Mouse (Mus musculus) kidney, adult 18-20 months (tissue): ENCODE data around the gene Cdk7.
"Not testable (repeated sequence)": the region's sequence is repeated elsewhere in the genome, so short reads cannot be mapped to it uniquely, and the experiment has no call there.

ENCODE experiments used
- DNase-seq: peaks from one replicate; pipeline ENCODE4 v3.0.0; 2021

The Cdk7 gene

DNA sequence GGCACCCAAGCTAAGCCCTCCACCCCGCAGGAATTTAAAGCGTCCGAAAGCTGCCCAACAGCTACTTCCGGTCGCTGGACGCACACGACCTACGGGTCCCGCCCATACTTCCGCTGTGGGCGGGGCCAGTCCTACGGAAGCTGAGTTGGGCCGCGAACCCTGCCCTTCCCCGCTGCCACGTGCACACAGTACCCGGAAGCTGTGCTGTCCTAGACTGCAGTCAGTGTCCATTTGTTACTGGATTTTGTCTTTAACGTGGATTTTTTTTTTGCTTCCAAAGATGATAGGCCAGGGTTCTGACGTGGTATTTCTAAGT is at the start of gene Cdk7:
TSS of gene Cdk7 (minus strand) at position 79 of the 316 bp plus-strand sequence.
- DNase-seq = peak; percentile 95

DNA sequence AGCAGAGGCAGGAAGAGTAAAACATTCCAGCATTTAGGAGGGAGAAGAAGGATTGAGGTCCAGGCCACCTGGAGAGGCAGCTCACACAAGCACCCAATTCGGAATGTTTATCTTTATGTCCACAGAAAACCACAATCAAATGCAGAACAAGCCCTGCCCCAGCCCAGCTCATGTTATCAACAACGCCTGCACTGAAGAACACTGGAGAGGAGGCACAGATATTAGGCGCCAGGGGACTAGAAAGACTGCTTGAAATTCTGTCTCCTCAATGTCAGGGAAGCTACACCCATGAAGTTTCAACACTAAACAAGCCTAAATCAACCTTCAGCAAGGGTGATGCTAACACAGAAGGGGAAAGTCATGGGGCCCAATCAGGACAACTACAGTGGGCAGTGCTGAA is 46.8 kb upstream of the Cdk7 start:
- no peak for DNase-seq

- no peak for DNase-seq
These were observed 46.0 kb upstream of the Cdk7 start for GRCm38 (mm10) chr13:100776710-100777109.

DNA sequence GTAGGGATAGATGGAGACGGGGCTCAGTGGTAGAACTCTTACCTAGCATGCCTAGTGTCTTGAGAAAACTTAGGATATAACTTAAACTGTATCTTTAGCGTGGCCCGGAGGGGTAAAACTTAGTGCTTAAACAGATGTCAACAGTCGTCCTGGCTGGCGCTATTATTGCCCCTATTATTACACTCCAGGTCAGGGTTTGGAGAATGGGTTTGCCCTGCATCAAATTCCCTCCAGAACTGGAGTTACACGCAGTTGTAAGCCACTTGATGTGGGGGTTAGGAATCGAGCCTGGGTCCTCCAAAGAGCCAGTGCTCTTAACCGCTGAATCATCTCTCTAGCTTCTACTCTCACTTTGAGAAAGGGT is 45.3 kb upstream of the Cdk7 start:
- DNase-seq = no peak

GRCm38 (mm10) chr13:100775252-100776055 is 44.7 kb upstream of the Cdk7 start, which contains the start of gene Cenph:
TSS of gene Cenph (minus strand) at chr13:100775899.
- peak; percentile 85 for DNase-seq

- no peak for DNase-seq
These were observed 44.0 kb upstream of the Cdk7 start for GRCm38 (mm10) chr13:100774704-100775103.

- no peak for DNase-seq
These were observed 24.6 kb upstream of the Cdk7 start for GRCm38 (mm10) chr13:100755329-100755728.

- no peak for DNase-seq
These were observed 23.4 kb upstream of the Cdk7 start for GRCm38 (mm10) chr13:100754186-100754585.

DNA sequence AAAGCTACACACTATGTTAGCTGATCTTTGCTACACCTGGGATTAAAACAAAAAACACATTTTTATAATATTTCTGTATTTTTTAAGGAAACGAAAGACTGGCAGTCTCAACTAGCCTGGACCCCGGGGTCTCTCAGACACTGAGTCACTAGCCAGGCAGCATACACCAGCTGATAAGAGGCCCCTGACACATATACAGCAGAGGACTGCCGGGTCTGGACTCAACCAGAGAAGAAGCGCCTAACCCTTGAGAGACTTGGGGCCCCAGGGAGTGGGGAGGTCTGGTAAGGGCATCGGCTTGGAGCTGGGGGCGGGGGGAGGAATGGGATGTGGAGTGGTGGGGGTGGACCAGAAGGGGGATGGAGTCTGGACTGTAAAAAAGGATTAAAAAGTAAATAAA is 22.3 kb upstream of the Cdk7 start:
- DNase-seq = no peak

DNA sequence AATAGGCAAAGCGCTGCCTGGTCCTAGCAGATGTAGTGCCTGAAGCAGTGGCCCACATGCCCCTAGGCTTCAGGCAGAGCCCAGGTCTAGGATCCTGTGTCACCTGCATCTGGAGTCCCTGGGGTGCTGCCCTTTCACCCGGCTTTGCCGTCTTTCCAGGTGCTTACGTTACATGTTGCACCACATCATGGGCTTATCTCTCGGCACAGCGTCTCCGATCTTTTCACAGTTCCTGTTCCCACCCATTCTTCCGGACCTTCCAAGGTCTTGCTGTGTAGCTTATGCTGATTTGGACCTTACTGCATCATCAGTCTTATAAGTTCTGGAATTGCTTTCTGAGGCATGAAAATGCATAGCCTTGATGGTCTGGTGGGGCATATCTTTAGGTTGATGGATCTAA is 21.8 kb upstream of the Cdk7 start:
- DNase-seq = no peak

- no peak for DNase-seq
These were observed 20.7 kb upstream of the Cdk7 start for GRCm38 (mm10) chr13:100751402-100751801.

DNA sequence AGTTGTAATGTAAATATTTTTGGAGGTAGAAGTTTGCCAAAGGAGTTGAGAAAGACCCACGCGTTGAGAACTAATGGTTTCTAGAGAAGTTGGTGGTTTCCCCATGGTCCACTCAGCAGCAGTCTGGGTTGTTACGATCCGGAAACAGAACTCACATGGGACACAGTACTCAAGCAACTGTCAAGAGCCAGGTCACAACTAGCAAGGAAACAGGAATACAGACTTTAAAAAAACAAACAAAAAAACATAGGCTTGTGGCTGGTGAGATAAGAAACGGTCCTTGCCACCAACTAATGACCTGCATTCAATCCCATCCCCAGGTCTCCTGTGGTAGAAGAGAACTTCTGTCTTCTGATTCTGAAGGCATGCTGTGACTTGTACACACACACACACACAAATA is 20.1 kb upstream of the Cdk7 start:
- DNase-seq = no peak

- no peak for DNase-seq
These were observed 17.9 kb upstream of the Cdk7 start for GRCm38 (mm10) chr13:100748638-100749037.

DNA sequence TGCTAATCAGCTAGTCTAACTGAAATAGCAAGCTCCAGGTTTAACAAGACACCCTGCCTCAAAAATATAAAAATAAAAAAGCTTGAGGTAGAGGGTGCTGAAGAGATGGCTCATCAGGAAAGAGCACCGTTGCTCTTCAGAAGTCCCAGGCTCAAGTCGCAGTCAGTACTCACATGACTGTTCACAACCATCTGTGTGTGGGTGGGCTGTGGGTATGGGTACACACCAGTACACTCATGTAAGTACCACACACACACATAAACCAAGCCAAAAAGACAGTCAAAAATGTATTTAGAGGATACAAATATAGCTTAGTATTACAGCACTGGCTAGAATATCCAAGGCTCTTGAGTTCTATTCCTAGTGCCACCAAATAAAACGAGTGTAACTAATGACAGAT is 15.4 kb upstream of the Cdk7 start:
- DNase-seq = no peak

DNA sequence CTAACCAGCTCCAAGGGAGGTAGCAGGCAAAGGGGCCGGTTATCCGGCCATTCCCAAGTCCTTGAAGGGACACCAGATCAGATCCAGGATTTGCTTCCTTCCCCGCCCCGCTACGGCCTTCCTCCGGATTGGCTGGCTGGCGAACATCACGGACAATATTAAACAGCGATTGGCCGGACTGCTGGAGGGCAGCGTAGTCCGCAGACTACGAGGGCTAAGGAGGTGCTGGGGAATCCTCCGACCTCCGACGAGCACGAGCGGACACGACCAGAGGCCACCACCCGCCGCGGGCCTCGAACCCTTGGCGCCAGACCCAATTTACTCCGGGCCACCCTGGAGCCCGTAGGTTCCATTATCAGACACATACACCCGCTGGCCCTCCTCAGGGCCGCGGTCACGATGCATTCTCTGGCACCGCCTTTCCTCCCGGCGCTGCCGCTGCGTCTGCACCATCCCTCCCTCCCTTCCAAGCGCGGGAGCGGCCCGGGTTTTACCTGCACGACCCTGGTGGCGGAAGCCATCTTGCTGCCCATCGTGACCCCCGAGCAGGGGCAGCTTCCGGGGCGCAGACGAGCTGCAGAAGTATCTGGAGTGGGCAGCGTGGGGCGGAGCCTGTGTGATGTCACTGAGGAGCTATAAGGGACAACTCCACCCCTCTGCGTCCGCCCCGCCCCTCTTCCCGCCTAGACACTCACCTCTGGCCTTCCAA is 13.5 kb upstream of the Cdk7 start, which contains the start of gene Mrps36:
TSS of gene Mrps36 (minus strand) at position 624 of the 709 bp plus-strand sequence.
- peak; percentile 97 for DNase-seq

DNA sequence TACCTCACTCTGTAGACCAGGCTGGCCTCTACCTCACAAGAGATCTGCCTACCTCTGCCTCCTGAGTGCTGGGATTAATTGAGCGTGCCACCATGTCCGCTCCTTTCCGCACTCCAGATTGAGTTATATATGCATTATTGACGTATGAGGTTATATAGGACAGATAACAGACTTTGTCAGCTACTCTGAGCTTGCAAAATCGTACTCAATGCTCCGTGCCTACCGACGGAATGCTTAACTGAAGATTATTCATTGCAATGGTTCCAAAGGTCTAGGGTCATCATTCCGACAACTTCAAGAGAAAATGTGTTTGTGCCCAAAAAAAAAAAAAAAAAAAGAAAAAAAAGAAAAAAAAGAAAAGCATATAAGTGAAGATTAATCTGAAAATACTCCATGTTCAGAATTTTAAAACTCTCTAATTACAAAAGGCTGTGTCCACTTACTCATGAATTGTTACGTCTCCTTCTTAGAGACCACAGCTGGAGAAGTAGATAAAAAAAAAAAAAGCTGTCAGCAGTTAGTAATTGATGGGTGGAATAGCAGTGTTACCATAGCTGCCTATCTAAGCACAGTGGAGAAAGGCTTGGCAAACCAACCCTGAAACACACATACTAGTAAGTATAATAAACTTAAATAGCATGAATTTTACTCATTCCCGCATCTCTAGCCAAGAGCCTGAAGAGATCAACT is 12.8 kb upstream of the Cdk7 start:
- peak; percentile 36 for DNase-seq

DNA sequence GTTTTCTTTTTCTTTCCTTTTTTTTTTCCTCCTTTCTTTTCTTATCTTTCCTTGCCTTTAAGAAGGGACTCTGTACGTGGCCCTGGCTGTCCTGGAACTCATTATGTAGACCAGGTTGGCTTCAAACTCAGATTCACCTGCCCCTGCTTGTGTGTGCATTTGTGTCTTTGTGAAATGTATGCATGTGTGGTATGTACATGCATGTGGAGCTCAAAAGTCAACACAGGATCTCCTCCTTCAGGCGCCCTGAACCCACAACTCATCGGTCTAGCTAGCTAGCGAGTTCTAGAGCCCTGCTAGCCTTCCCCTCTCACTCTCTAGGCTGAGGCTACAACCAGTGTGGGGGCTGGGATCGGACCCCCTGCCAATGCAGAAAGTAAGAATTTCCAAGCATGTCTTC is 12.1 kb upstream of the Cdk7 start:
- peak; percentile 11 for DNase-seq

DNA sequence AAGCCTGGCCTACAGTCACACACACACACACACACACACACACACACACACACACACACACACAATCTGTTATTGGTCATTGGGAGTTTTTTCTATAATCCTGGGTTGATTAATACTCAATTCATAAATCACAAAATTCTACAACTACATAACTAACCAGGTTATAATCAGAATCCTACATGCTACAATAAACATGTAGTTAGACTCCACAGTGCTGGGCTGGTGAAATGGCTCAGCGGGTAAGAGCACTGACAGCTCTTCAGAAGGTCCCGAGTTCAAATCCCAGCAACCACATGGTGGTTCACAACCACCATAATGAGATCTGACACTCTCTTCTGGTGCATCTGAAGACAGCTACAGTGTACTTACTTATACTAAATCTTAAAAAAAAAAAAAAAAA is 2.0 kb upstream of the Cdk7 start:
- no peak for DNase-seq

GRCm38 (mm10) chr13:100731462-100732046 is 815 bp upstream of the Cdk7 start:
- DNase-seq = not testable (repeated sequence)

DNA sequence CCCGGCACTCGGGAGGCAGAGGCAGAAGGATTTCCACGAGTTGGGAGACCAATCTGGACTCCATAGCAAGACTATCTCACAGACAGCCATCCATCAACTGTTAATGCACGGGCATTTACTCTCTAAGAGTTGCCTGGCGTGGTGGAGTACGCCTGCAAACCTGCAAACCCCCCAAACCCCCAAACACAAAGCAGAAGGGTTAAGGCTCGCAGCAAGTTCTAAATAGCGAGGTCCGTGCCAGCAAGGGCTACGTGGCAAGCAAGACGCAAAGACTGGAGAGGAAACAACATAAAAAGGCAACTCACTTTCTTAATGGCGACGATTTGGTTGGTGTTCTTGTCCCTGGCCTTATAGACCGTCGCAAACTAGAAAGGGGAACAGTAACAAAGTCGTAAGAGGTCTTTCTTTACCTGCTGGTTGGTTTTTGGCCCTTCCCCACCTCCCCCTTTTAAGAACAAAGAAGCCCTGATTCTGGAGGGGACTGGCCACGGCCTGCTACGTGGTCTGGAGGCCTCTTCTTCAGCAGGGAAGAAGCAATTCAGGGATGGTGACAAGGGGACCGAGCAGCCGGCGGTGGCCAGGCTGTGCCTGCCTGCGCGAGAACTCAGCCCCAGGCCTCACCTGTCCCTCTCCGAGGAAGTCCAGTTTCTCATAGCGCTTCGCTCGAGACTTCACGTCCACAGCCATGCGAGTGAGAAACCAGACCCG is 432 bp downstream of the Cdk7 start:
- DNase-seq = peak; percentile 14

- DNase-seq = not testable (repeated sequence)
These were observed 2.2 kb downstream of the Cdk7 start for GRCm38 (mm10) chr13:100728530-100728929.

DNA sequence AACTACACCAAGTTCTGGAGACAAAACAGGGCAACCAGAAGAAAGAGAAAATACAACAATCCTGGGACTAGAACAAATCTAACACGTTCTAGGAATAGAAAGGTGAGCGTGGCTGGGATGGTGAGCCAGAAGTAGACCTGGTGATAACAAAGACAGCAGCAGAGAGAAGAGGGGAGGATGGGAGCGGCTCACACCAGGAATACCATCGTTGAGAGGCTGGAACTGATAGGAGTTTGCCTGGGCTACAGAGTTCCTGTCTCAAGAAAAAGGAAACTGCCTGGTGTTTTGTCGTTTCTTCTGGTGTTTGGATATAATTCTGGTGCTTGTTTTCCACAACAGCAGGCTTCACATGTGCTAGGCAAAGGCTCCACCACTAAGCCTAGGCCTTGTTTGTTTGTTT is 2.7 kb downstream of the Cdk7 start:
- no peak for DNase-seq

DNA sequence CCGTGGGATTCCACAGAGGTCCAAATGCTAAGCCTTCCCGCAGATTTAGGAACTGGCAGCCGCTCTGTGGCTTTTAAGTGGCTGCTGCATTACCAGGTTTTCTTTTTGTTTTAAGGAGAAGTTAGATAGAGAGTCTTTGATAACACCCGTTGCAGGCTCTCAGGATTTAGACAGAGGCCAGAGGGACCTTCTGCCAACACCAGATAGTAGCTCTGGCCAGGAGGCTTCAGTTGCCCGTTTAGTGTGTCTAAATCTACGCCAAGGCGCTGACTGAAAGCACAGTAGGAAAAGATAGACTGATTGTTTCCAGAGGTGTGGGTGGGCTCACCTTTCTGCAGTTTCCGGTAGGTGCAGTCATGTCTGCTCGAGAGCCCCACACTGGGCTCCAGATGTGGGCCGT is 5.5 kb downstream of the Cdk7 start:
- no peak for DNase-seq
